Mouse (Mus musculus) CH12.LX (cell line): ENCODE measurements around the gene Polr2i. TPM values are rescaled to one million over a fixed set of nuclear protein-coding genes. Genes with fewer than 3 reads are reported as not detected.
A peak's percentile ranks its signal among the peaks of the same experiment; 100 is the strongest.

Experiments used
- DNase-seq: peaks from one replicate; pipeline ENCODE4 v3.0.0-alpha.2; 2013; ENCODE audit errors: extremely low read depth
- H3K27ac ChIP-seq: 2 replicates; pipeline ENCODE4 v1.5.1; 2012; ENCODE audit warnings: low read depth, mild to moderate bottlenecking, control low read depth, moderate library complexity; ENCODE audit not compliant: insufficient read depth
- H3K27me3 ChIP-seq: replicated peaks from 2 replicates; pipeline ENCODE3; 2012; ENCODE audit warnings: inconsistent platforms
- H3K36me3 ChIP-seq, 2 experiments: replicated peaks in 1 of 2; 2 replicates each; pipeline versions ENCODE3 to v1.6.1; 2012; ENCODE audit warnings: inconsistent platforms in 1 of 2, low read length in 1 of 2, mild to moderate bottlenecking in 1 of 2, mixed read lengths in 1 of 2, moderate library complexity in 1 of 2; ENCODE audit not compliant: control insufficient read depth in 1 of 2, insufficient read depth in 1 of 2
- H3K4me1 ChIP-seq, 2 experiments: 2 replicates each; pipeline ENCODE4 v1.6.1; 2012; ENCODE audit warnings: inconsistent platforms in 1 of 2, moderate library complexity in 1 of 2; ENCODE audit not compliant: insufficient read depth in 2 of 2, control insufficient read depth in 1 of 2
- H3K4me2 ChIP-seq: 2 replicates; pipeline ENCODE4 v1.6.1; 2012; ENCODE audit warnings: low read depth, mild to moderate bottlenecking, control low read depth; ENCODE audit not compliant: poor library complexity, insufficient read depth, severe bottlenecking
- H3K4me3 ChIP-seq, 3 experiments: fragments of 150-350 bp in 1 of 3; sonication (generic) in 1 of 3; replicated peaks in 1 of 3; 2 replicates each; pipeline versions ENCODE3 to v1.5.1; 2011 to 2012; ENCODE audit warnings: low read depth in 2 of 3, low read length in 2 of 3, mild to moderate bottlenecking in 2 of 3, moderate library complexity in 2 of 3, control low read depth in 1 of 3, improper control_type of control experiment in 1 of 3, inconsistent platforms in 1 of 3, mixed read lengths in 1 of 3; ENCODE audit not compliant: poor library complexity in 1 of 3
- H3K79me2 ChIP-seq: replicated peaks from 2 replicates; pipeline ENCODE4 v1.6.1; 2012; ENCODE audit warnings: mild to moderate bottlenecking, moderate library complexity; ENCODE audit not compliant: control insufficient read depth, poor library complexity, insufficient read depth, severe bottlenecking; ENCODE audit errors: extremely low read depth
- H3K9ac ChIP-seq: 2 replicates; pipeline ENCODE4 v1.6.1; 2012; ENCODE audit warnings: low read depth, mild to moderate bottlenecking, control low read depth, moderate library complexity; ENCODE audit not compliant: insufficient read depth
- H3K9me3 ChIP-seq: replicated peaks from 2 replicates; pipeline ENCODE3; 2012; ENCODE audit warnings: low read length, inconsistent platforms, mixed read lengths
- CHD1 ChIP-seq: IDR thresholded peaks from 2 replicates; pipeline ENCODE4 v1.6.1; 2012; ENCODE audit warnings: low read depth, low read length, improper control_type of control experiment, inconsistent platforms
- EP300 ChIP-seq: IDR thresholded peaks from 2 replicates; pipeline ENCODE4 v1.6.1; 2011; ENCODE audit warnings: low read length, improper control_type of control experiment
- IRF4 ChIP-seq: IDR thresholded peaks from 2 replicates; pipeline ENCODE4 v1.6.1; 2014; ENCODE audit warnings: low read depth, mild to moderate bottlenecking, inconsistent platforms, low read length, improper control_type of control experiment
- KAT2A ChIP-seq: IDR thresholded peaks from 2 replicates; pipeline ENCODE4 v1.6.1; 2012; ENCODE audit warnings: low read length, improper control_type of control experiment, inconsistent platforms; ENCODE audit not compliant: insufficient replicate concordance
- MAFK ChIP-seq: IDR thresholded peaks from 2 replicates; pipeline ENCODE4 v1.6.1; 2011; ENCODE audit warnings: low read length, improper control_type of control experiment; ENCODE audit not compliant: insufficient replicate concordance
- MAX ChIP-seq: IDR thresholded peaks from 2 replicates; pipeline ENCODE4 v1.6.1; 2011; ENCODE audit warnings: low read length, improper control_type of control experiment
- MXI1 ChIP-seq: IDR thresholded peaks from 2 replicates; pipeline ENCODE4 v1.6.1; 2011; ENCODE audit warnings: mild to moderate bottlenecking, low read depth, low read length, improper control_type of control experiment
- MYC ChIP-seq: IDR thresholded peaks from 2 replicates; pipeline ENCODE4 v1.6.1; 2011; ENCODE audit warnings: low read depth, mild to moderate bottlenecking, improper control_type of control experiment, low read length
- NRF1 ChIP-seq: IDR thresholded peaks from 2 replicates; pipeline ENCODE4 v1.6.1; 2014; ENCODE audit warnings: low read depth, mild to moderate bottlenecking, inconsistent platforms, low read length, improper control_type of control experiment, moderate library complexity
- POLR2A ChIP-seq: IDR thresholded peaks from 2 replicates; pipeline ENCODE4 v1.6.1; 2011; ENCODE audit warnings: low read depth, mild to moderate bottlenecking, improper control_type of control experiment, low read length
- RAD21 ChIP-seq: IDR thresholded peaks from 2 replicates; pipeline ENCODE4 v1.6.1; 2011; ENCODE audit warnings: low read depth, mild to moderate bottlenecking, low read length, improper control_type of control experiment, moderate library complexity
- RCOR1 ChIP-seq: conservative IDR thresholded peaks from 2 replicates; pipeline ENCODE4 v1.6.1; 2012; ENCODE audit warnings: low read depth, mild to moderate bottlenecking, inconsistent platforms, low read length, improper control_type of control experiment
- SMC3 ChIP-seq: IDR thresholded peaks from 2 replicates; pipeline ENCODE4 v1.6.1; 2011; ENCODE audit warnings: low read depth, low read length, improper control_type of control experiment
- TCF12 ChIP-seq: IDR thresholded peaks from 2 replicates; pipeline ENCODE4 v1.6.1; 2014; ENCODE audit warnings: low read depth, mild to moderate bottlenecking, inconsistent platforms, low read length, improper control_type of control experiment
- USF2 ChIP-seq: conservative IDR thresholded peaks from 2 replicates; pipeline ENCODE4 v1.6.1; 2011; ENCODE audit warnings: low read depth, low read length, improper control_type of control experiment
- ZKSCAN1 ChIP-seq: IDR thresholded peaks from 2 replicates; pipeline ENCODE4 v1.6.1; 2012; ENCODE audit warnings: low read depth, inconsistent platforms, low read length, improper control_type of control experiment, borderline replicate concordance
- ZMIZ1 ChIP-seq: IDR thresholded peaks from 2 replicates; pipeline ENCODE4 v1.6.1; 2012; ENCODE audit warnings: low read depth, mild to moderate bottlenecking, inconsistent platforms, low read length, improper control_type of control experiment
- dilution Hi-C: fragments of 300-500 bp; cut with MboI; formaldehyde crosslinking; loops from 2 replicates; pipeline ENCODE4 v1.14.3; 2020; ENCODE audit warnings: low sequenced_read_pairs; ENCODE audit not compliant: extremely low pct_unique_long_range_greater_than_20kb, extremely low pct_ligation_motif_present
- in situ Hi-C: fragments of 300-500 bp; cut with MboI; formaldehyde crosslinking; loops from 3 replicates; pipeline ENCODE4 v1.14.3; 2019; ENCODE audit warnings: low sequenced_read_pairs, low pct_ligation_motif_present, low pct_unique_long_range_greater_than_20kb, mixed read lengths
- polyA plus RNA-seq: library from polyadenylated mRNA; unstranded; fragments of >175 nt; gene quantifications from 2 replicates; pipeline ENCODE4 v1.2.1, GENCODE M21; 2012; ENCODE audit warnings: low read depth; ENCODE audit not compliant: insufficient read length
- total RNA-seq, 2 experiments: library from RNA; depleted of rRNA; stranded (reverse); fragments of 300-350 nt in 1 of 2; fragments of >200 nt in 1 of 2; gene quantifications; 2 replicates each; pipeline ENCODE4 v1.2.3; 2012 to 2014

Polr2i gene
- total and polyA plus RNA-seq, 3 experiments = 62.9 to 83.6 (median 75.4) TPM

GRCm38 (mm10) chr7:30193013-30193412 is 38.7 kb upstream of the Polr2i start:
- Histone ChIP-seq H3K79me2 (peaks cover 14% of the 10 kb centered on the region), H3K9me3 (no peaks in the 10 kb centered on the region), H3K4me2 (peak overlapping the region; percentile 39; the same call in 1 of the 2 replicates), H3K9ac (0 out of 2 replicates have a peak overlapping the region, but pooled peaks have one; percentile 95), H3K4me3 (no peak overlapping the region), H3K36me3 (peaks cover 37 to 49% of the 10 kb centered on the region in 2 experiments), H3K27ac (no peak overlapping the region), H3K27me3 (no peaks in the 10 kb centered on the region), H3K4me1 (peaks cover 0 to 21% of the 10 kb centered on the region in 2 experiments; a peak in 2 of 4 replicates)
- in situ Hi-C loops = no loop called here
- TF ChIP-seq USF2 (no peak), ZMIZ1 (no peak), MAFK (no peak), MYC (no peak), EP300 (no peak), RCOR1 (no peak), IRF4 (no peak), RAD21 (no peak), ZKSCAN1 (no peak), MAX (no peak), KAT2A (no peak), CHD1 (no peak)
- dilution Hi-C loops = no loop called here
- DNase-seq = no peak

GRCm38 (mm10) chr7:30193581-30194100 is 38.1 kb upstream of the Polr2i start:
- Histone ChIP-seq H3K9ac (peak overlapping the region; percentile 95), H3K36me3 (peaks cover 30 to 43% of the 10 kb centered on the region in 2 experiments), H3K79me2 (peaks cover 14% of the 10 kb centered on the region), H3K27ac (no peak overlapping the region), H3K4me1 (peaks cover 0 to 24% of the 10 kb centered on the region in 2 experiments; a peak in 2 of 4 replicates), H3K4me2 (peak overlapping the region; percentile 39), H3K4me3 (peak overlapping the region; percentile 28 to 92 (median 84)), H3K27me3 (no peaks in the 10 kb centered on the region), H3K9me3 (no peaks in the 10 kb centered on the region)
- DNase-seq = peak; percentile 87
- dilution Hi-C loops = no loop called here
- TF ChIP-seq POLR2A = peak; percentile 53; the same call in 1 of the 2 replicates
- TF ChIP-seq NRF1 = peak; percentile 78
- TF ChIP-seq MXI1 = peak; percentile 79
- no peak for TF ChIP-seq SMC3
- TF ChIP-seq TCF12 = peak; percentile 61; the same call in 1 of the 2 replicates
- in situ Hi-C loops = no loop called here
